Mouse (Mus musculus) retina, postnatal 7 days (tissue): ENCODE data around the gene Smco2.

Experiments
- DNase-seq: peaks from one replicate; pipeline ENCODE4 v3.0.0-alpha.2; 2012; ENCODE audit warnings: low read depth, low spot score

The Smco2 gene

GRCm38 (mm10) chr6:146901929-146902328 is 52.0 kb downstream of the Smco2 start:
- no peak for DNase-seq

- no peak for DNase-seq
Measured at GRCm38 (mm10) chr6:146903632-146904031, 53.7 kb downstream of the Smco2 start.

GRCm38 (mm10) chr6:146904707-146905106 is 54.8 kb downstream of the Smco2 start:
- no peak for DNase-seq

GRCm38 (mm10) chr6:146906000-146906786 is 56.3 kb downstream of the Smco2 start:
- no peak for DNase-seq

- no peak for DNase-seq
Measured at GRCm38 (mm10) chr6:146907061-146907794, 57.3 kb downstream of the Smco2 start.

- DNase-seq = no peak
Measured at GRCm38 (mm10) chr6:146907795-146908190, 57.9 kb downstream of the Smco2 start.

GRCm38 (mm10) chr6:146908801-146909200 is 58.9 kb downstream of the Smco2 start:
- no peak for DNase-seq

GRCm38 (mm10) chr6:146909725-146910489 is 60.0 kb downstream of the Smco2 start:
- DNase-seq = no peak

- DNase-seq = no peak
Measured at GRCm38 (mm10) chr6:146910801-146911200, 60.9 kb downstream of the Smco2 start.

- DNase-seq = no peak
Measured at GRCm38 (mm10) chr6:146912835-146913488, 63.1 kb downstream of the Smco2 start.

GRCm38 (mm10) chr6:146913489-146914198 is 63.7 kb downstream of the Smco2 start:
- no peak for DNase-seq

GRCm38 (mm10) chr6:146915808-146916207 is 65.9 kb downstream of the Smco2 start:
- DNase-seq = no peak

GRCm38 (mm10) chr6:146917396-146917795 is 67.5 kb downstream of the Smco2 start:
- DNase-seq = no peak

GRCm38 (mm10) chr6:146918341-146918740 is 68.4 kb downstream of the Smco2 start:
- no peak for DNase-seq
